Mouse (Mus musculus) Patski (cell line): ENCODE results near the gene Slc6a12. TPM values are rescaled to one million over a fixed set of nuclear protein-coding genes. Genes with fewer than 3 reads are reported as not detected.

Experiments used
- ATAC-seq: fragments of 100-300 bp; one replicate; pipeline ENCODE4 v1.8.0; 2021
- CTCF ChIA-PET: fragments of 350-600 bp; sonication (Branson Sonifier 250); formaldehyde crosslinking; loops from one replicate; lab custom pipeline; 2022; ENCODE audit warnings: inconsistent platforms; lab: Charles Lee
- POLR2A ChIA-PET: fragments of 350-600 bp; sonication (Branson Sonifier 250); formaldehyde crosslinking; loops from one replicate; lab custom pipeline; 2022; ENCODE audit warnings: antibody characterized with exemption, inconsistent platforms; lab: Charles Lee
- DNase-seq: peaks from one replicate; pipeline ENCODE4 v3.0.0-alpha.2; 2011; ENCODE audit warnings: low read depth, low spot score
- H3K27me3 ChIP-seq: fragments of 371-371 bp; one replicate; pipeline ENCODE4 v1.5.1; 2021
- CTCF ChIP-seq: fragments of 100-300 bp; IDR thresholded peaks from one replicate; pipeline ENCODE4 v1.5.1; 2021
- in situ Hi-C: fragments of 300-500 bp; cut with MboI; formaldehyde crosslinking; loops from 3 replicates; pipeline ENCODE4 v1.11.1; 2018; ENCODE audit warnings: low pct_unique_long_range_greater_than_20kb, mixed read lengths
- polyA plus RNA-seq: library from polyadenylated mRNA; unstranded; gene quantifications from one replicate; pipeline ENCODE4 v1.2.3, GENCODE M21; 2021

The Slc6a12 gene
- 0.23 TPM for polyA plus RNA-seq

DNA sequence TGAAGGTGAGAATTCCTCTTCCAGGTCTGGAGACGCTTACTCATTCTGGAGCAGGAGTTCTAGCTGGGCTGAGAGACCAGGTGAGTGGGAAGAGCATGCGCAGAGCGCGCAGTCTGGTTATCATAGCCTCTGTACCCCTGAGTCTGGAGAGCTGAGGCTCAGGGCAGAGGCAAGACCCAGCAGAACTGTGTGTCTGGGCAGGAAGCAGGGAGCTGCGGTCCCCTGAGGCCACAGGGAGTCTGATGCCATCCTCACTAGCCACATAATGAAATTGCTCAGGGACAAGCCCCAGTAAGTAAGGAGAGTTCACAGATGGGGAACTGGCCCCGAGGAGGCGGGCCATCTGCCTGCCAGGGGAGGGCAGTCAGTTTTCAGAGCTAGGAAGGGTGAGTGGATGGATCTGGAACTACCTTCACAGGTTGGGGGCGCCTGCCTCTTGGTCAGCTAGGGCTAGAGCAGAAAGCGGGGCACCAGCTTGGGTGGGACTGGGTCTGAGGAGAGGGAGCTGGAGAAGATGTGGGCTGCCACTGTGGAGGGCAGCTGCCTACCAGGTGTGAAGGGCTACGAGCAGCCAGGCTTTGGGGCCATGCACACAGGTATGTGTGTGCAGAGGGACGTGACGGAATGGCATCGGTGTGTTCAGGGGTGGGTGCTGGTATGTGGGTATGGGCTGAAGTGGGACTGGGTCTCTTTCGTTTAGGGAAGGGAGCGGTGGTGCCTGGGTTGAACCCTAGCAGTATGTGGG, at the start of gene Slc6a12:
Gene Slc6a12, plus strand, starts transcription at position 51 of the 745 bp plus-strand sequence.
- ATAC-seq (no peak), DNase-seq (no peak)
- no peak for TF ChIP-seq CTCF
- H3K27me3 ChIP-seq = peaks cover 6% of the 10 kb centered on the region
- in situ Hi-C loops = no loop called here
- ChIA-PET POLR2A (no interaction called here), CTCF (no interaction called here)

DNA sequence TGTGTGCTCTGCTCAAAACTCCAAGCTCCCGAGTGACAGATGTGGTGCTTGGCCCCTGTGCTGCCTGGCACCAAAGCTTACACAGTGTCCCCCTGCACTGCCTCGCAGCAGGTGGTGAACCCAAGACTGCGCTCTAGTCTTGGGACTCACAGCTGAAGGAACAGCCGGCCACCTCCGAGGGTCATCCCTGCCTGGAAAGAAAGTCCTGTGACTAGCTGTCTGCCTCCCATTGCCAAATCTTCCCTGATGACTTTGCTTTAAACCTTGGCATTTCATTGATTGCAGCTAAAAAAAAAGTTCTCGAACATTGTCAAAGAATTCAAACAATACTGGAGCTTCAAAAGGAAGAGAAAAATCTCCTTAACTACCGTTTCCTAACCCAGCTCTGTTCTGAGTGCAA, 43.6 kb upstream of the Slc6a12 start:
- peaks cover 39% of the 10 kb centered on the region for H3K27me3 ChIP-seq
- POLR2A ChIA-PET = no interaction called here
- ATAC-seq (no peak), DNase-seq (no peak)
- TF ChIP-seq CTCF = no peak
- CTCF ChIA-PET = interaction anchor here (1.2 kb wide), 1 partner anchor 9 kb away, joined by 3 read pairs; no protein-coding TSS in a partner anchor
- in situ Hi-C loops = no loop called here

DNA sequence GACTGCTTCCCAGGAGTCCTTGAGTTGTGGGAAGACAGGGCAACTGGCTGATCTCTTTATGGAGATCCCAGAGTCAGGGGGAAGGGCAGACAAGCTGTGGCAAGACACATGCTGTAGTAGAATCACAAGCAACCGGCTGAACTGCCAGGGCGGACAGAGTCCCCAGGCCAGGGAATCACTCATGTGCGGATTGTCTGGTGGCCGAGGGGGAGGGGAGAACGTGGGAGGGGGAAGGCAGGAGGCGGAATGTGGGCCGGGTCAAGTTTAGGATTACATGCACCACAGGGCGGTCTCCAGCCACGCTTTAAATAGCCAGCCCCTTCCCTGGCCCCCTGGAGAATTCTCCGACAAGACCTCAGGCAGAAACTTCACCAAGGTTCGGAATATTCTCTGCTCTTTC, 42.9 kb upstream of the Slc6a12 start, which contains the start of gene Slc6a13:
Gene Slc6a13, plus strand, starts transcription at position 274 of the 400 bp plus-strand sequence.
- TF ChIP-seq CTCF = no peak
- ATAC-seq = no peak
- H3K27me3 ChIP-seq = peaks cover 36% of the 10 kb centered on the region
- no peak for DNase-seq
- ChIA-PET CTCF (interaction anchor here (1.2 kb wide), 1 partner anchor 9 kb away, joined by 3 read pairs; no protein-coding TSS in a partner anchor), POLR2A (no interaction called here)
- in situ Hi-C loops = no loop called here

GRCm38 (mm10) chr6:121300504-121300903, 42.4 kb upstream of the Slc6a12 start:
- TF ChIP-seq CTCF = no peak
- no peak for DNase-seq
- POLR2A ChIA-PET = no interaction called here
- in situ Hi-C loops = no loop called here
- no peak for ATAC-seq
- CTCF ChIA-PET = no interaction called here
- H3K27me3 ChIP-seq = peaks cover 34% of the 10 kb centered on the region

DNA sequence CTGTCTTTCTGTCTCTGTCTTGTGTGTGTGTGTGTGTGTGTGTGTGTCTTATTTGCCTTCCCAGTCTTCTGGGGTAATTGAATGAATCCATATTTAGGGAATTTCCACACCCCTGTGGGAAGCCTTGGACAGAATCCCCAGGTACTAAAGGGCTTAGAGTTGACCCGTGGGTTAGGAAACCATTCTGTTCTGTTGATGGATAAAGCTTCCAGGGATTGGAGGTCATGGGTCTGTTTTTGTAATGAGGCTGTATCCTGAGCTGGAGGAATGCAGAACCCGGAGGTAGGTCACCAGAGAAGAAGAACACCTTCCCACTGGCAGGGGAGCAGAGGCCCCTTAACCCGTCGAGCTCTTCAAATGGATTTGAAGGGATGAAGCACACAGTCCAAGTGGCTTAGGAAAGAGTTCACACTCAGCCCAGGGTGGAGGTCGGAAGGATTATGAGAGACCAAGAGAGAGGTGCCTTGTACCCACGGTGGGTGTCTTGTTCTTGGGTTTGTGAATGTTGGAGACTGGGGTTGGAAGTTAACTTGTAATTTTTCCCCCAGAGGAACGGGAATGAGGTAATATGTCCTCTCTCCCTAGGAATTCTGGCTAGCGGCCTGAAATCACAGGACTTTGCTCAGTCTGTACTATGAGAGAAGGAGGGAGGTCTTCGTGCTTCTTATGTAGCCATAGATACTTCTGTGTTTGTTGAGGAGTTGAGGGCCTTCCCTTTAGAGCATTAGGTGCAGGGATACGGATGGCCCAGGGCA, 39.2 kb upstream of the Slc6a12 start:
- TF ChIP-seq CTCF = no peak
- peaks cover 32% of the 10 kb centered on the region for H3K27me3 ChIP-seq
- DNase-seq (no peak), ATAC-seq (no peak)
- in situ Hi-C loops = no loop called here
- CTCF ChIA-PET = no interaction called here
- POLR2A ChIA-PET = no interaction called here

- peaks cover 35% of the 10 kb centered on the region for H3K27me3 ChIP-seq
- ATAC-seq (no peak), DNase-seq (no peak)
- ChIA-PET CTCF (interaction anchor here (0.9 to 1.2 kb wide), 3 partner anchors 15 to 147 kb away, joined by 3 to 4 read pairs (median 3); no protein-coding TSS in a partner anchor), POLR2A (no interaction called here)
- in situ Hi-C loops = no loop called here
- no peak for TF ChIP-seq CTCF
Measured at GRCm38 (mm10) chr6:121304630-121305029, 38.2 kb upstream of the Slc6a12 start.

DNA sequence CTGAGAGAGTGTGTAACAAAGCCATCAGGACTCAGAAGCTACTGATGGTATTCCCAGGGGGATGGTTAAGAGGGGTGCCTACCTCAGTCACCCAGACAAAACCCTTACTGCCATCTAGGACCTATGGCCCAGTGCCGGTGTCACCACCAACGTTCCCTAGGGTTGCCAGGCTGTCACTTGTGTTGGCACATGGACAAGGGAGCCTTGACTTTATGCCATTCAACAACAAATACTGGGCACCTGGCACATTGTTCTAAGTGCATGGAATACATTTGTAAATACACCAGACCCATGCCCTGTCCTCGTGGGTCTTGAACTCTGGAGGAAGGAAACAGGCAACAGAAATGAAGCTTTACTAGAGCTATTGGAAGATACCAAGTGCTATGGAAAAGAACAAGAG, 37.3 kb upstream of the Slc6a12 start:
- no peak for TF ChIP-seq CTCF
- CTCF ChIA-PET = interaction anchor here (1.2 kb wide), 1 partner anchor 146 kb away, joined by 3 read pairs; no protein-coding TSS in a partner anchor
- peaks cover 32% of the 10 kb centered on the region for H3K27me3 ChIP-seq
- DNase-seq = no peak
- POLR2A ChIA-PET = no interaction called here
- in situ Hi-C loops = no loop called here
- ATAC-seq = no peak

DNA sequence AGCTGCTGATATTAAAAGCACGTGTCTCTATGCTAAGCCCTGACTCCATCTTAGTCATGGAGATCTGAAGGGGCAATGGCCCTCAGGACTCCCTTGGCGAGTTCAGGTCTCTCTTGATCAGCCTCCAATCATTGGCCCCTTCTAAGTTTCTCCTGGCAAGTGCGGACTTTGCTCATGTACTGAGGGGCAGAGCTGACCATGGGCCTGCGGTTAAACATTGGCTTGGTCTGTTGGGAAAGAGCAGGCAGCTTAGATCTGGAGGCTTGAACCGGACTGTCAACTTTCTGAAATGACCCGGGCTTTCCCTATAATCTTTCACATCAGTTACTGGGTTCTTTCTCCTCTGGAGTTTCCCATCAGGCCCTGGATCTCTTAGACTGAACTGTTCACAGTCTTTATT, 31.9 kb upstream of the Slc6a12 start:
- ChIA-PET POLR2A (no interaction called here), CTCF (no interaction called here)
- no peak for ATAC-seq
- peaks cover 34% of the 10 kb centered on the region for H3K27me3 ChIP-seq
- no peak for TF ChIP-seq CTCF
- in situ Hi-C loops = no loop called here
- DNase-seq = no peak

DNA sequence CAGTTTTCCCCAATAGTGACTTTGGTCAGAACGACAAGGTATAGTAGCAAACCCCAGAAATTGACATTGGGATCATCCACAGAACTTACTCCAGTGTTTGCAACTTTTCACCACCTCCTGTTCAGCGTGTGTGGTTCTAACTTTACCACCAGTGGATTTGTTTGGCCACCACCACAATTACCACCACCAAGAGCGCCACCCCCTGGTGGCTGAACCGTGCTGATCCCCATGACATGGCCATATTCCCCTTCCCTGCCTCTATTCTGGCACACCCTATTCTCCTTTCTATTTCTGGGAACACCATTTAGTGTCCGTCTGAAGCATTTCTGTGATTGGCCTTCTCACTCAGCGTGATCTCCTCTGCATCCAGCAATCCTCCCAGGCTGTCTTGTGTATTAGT, 23.8 kb upstream of the Slc6a12 start:
- CTCF ChIA-PET = no interaction called here

GRCm38 (mm10) chr6:121322381-121323110, 20.3 kb upstream of the Slc6a12 start:
- TF ChIP-seq CTCF = no peak
- in situ Hi-C loops = no loop called here
- ChIA-PET CTCF (no interaction called here), POLR2A (no interaction called here)
- no peak for ATAC-seq
- H3K27me3 ChIP-seq = peaks cover 47% of the 10 kb centered on the region
- DNase-seq = no peak

More for the DNA sequence above, 23.8 kb upstream of the Slc6a12 start:
- ATAC-seq (no peak), DNase-seq (no peak)
- POLR2A ChIA-PET = no interaction called here
- peaks cover 36% of the 10 kb centered on the region for H3K27me3 ChIP-seq
- in situ Hi-C loops = no loop called here
- TF ChIP-seq CTCF = no peak
